Mouse (Mus musculus): Measurements from ENCODE around the gene Lrrc41. TPM values are rescaled to one million over a fixed set of nuclear protein-coding genes. Genes with fewer than 3 reads are reported as not detected.

The Lrrc41 gene
- polyA plus RNA-seq, 1 experiment = 81.9 TPM

- Histone ChIP-seq H3K27ac (ENCODE audit: insufficient read depth, low read length) (peak overlapping the region; percentile 93), H3K4me1 (ENCODE audit: control insufficient read depth, insufficient read depth, low read length) (peaks cover 3% of the 10 kb centered on the region; the same call in 1 of the 2 replicates), H3K4me3 (ENCODE audit: insufficient read depth, low read length) (peak overlapping the region; percentile 60)
- TF ChIP-seq CTCF (IDR thresholded peaks at IDR 0.05; ENCODE audit: borderline replicate concordance, insufficient read depth, low read length) (0 out of 2 replicates have a peak, but pooled peaks have one; percentile 11), POLR2A (IDR thresholded peaks at IDR 0.05; ENCODE audit: low read depth, low read length) (no peak)
Measured at GRCm38 (mm10) chr4:116052526-116053293, 22.4 kb upstream of the Lrrc41 start.

DNA sequence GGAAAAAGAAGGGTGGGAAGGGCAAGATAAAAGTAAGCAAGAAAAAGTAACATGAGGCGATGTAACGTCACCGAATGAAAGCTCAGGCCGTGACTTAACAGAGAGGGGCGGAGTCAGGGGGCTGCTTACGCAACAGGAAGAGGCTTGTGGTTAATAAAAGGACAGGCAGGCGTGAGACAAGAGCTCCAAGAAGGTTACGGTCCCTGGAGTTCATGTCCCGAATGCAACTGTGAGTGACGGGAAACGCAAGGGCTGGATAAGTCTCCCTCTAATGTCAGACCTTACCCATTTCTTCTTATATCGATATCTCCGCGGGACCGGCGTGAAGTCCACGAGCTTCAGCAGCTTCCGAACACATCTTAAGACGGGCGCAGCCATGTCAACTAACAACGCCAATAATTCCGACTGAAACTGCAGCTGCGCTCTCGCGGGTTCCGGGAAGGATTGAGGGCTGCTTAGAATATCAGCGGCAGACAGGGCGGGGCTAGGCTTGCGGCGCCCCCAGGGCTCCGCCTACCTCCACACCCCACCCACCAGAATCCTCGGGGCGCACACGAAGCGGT, 21.6 kb upstream of the Lrrc41 start, which contains the start of gene Nsun4:
TSS of gene Nsun4 (minus strand) at position 478 of the 563 bp plus-strand sequence.
- peak; percentile 97 for TF ChIP-seq POLR2A (IDR thresholded peaks at IDR 0.05; ENCODE audit: low read depth, low read length)
- TF ChIP-seq CTCF (IDR thresholded peaks at IDR 0.05; ENCODE audit: borderline replicate concordance, insufficient read depth, low read length) = no peak
- Histone ChIP-seq H3K27ac (ENCODE audit: insufficient read depth, low read length) (peak within 1 kb of the TSS; percentile 93), H3K4me1 (ENCODE audit: control insufficient read depth, insufficient read depth, low read length) (peaks cover 3% of the 10 kb centered on the region; the same call in 1 of the 2 replicates), H3K4me3 (ENCODE audit: insufficient read depth, low read length) (peak within 1 kb of the TSS; percentile 60)

DNA sequence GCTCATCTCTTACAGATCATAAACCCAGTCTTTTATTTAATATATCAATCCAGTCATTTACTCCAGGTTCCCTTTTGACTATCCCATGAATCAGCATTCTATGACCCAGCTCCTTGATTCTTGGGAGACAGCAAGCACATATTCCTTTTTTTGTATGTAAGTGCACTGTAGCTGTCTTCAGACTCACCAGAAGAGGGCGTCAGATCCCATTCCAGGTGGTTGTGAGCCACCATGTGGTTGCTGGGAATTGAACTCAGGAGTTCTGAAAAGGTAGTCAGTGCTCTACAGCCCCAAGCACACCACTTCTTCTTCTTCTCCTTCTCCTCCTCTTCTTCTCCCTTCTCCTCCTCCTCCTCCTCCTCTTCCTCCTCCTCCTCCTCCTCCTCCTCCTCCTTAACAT, 17.5 kb upstream of the Lrrc41 start:
- Histone ChIP-seq H3K4me1 (ENCODE audit: control insufficient read depth, insufficient read depth, low read length) (0 out of 2 replicates have a peak, but pooled peaks cover 3% of the 10 kb centered on the region), H3K27ac (ENCODE audit: insufficient read depth, low read length) (no peak overlapping the region), H3K4me3 (ENCODE audit: insufficient read depth, low read length) (no peak overlapping the region)
- TF ChIP-seq CTCF (IDR thresholded peaks at IDR 0.05; ENCODE audit: borderline replicate concordance, insufficient read depth, low read length) (no peak), POLR2A (IDR thresholded peaks at IDR 0.05; ENCODE audit: low read depth, low read length) (no peak)

DNA sequence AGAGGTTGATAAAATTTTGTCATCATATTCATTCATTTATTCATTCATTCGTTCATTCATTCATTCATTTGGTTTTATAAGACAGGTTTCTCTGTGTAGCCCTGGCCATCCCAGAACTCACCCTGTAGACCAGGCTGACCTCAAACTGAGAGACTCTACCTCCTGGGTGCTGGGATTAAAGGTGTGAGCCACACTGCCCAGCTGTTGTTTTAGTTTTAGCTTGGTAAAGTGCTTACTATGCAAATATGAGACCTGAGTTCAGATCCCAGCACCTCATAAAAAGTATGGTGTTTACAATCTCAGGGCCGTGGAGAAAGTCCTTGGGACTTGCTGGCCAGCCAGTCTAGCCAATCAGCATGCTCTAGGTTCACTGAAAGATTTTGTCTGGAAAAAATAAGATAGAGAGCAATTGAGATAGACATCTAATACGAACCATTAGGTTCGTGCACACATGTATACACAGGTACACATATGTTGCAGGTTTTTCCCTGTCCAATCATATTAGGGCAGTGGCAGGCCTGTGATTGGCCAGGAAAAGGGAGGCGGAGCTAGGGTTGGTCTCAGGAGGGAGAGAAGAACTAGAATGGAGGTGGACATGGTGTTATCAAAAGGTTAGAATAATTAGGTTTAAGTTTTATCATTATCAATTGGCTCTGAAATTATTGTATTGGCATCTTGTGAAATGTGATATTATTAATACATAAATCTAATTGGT, 15.9 kb upstream of the Lrrc41 start:
- Histone ChIP-seq H3K27ac (ENCODE audit: insufficient read depth, low read length) (no peak overlapping the region), H3K4me1 (ENCODE audit: control insufficient read depth, insufficient read depth, low read length) (0 out of 2 replicates have a peak, but pooled peaks cover 3% of the 10 kb centered on the region), H3K4me3 (ENCODE audit: insufficient read depth, low read length) (no peak overlapping the region)
- TF ChIP-seq POLR2A (IDR thresholded peaks at IDR 0.05; ENCODE audit: low read depth, low read length) = no peak
- no peak for TF ChIP-seq CTCF (IDR thresholded peaks at IDR 0.05; ENCODE audit: borderline replicate concordance, insufficient read depth, low read length)

DNA sequence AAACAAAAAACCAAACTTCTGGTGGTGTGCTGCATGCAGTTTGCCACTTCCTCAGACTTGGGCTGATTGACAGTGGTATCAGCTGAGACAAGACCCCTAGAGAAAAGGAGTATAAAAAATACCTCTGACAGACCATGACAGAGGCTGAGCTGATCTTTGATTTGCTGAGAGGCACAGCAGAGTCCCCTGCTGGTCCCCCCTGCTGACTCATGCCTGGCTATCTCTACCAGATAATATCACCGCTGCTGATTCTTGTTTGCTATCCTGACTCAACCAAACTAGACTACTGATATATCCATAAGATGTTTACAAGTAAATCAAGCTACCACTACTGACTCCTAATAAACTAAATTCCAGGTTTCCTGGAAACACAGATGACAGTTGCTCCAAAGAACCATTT, 11.2 kb upstream of the Lrrc41 start:
- no peak for TF ChIP-seq POLR2A (IDR thresholded peaks at IDR 0.05; ENCODE audit: low read depth, low read length)
- TF ChIP-seq CTCF (IDR thresholded peaks at IDR 0.05; ENCODE audit: borderline replicate concordance, insufficient read depth, low read length) = no peak
- Histone ChIP-seq H3K4me3 (ENCODE audit: insufficient read depth, low read length) (no peak overlapping the region), H3K27ac (ENCODE audit: insufficient read depth, low read length) (no peak overlapping the region), H3K4me1 (ENCODE audit: control insufficient read depth, insufficient read depth, low read length) (no peaks in the 10 kb centered on the region)

GRCm38 (mm10) chr4:116070116-116070515, 5.0 kb upstream of the Lrrc41 start:
- peaks cover 2% of the 10 kb centered on the region; the same call in 1 of the 2 replicates for H3K4me1 ChIP-seq (ENCODE audit: control insufficient read depth, insufficient read depth, low read length)
- no peak overlapping the region for H3K4me3 ChIP-seq (ENCODE audit: insufficient read depth, low read length)
- no peak overlapping the region for H3K27ac ChIP-seq (ENCODE audit: insufficient read depth, low read length)
- TF ChIP-seq CTCF (IDR thresholded peaks at IDR 0.05; ENCODE audit: borderline replicate concordance, insufficient read depth, low read length) (no peak), POLR2A (IDR thresholded peaks at IDR 0.05; ENCODE audit: low read depth, low read length) (no peak)

- no peak overlapping the region for H3K27ac ChIP-seq (ENCODE audit: insufficient read depth, low read length)
- peaks cover 2% of the 10 kb centered on the region for H3K4me1 ChIP-seq (ENCODE audit: control insufficient read depth, insufficient read depth, low read length)
- TF ChIP-seq CTCF (IDR thresholded peaks at IDR 0.05; ENCODE audit: borderline replicate concordance, insufficient read depth, low read length) = no peak
- TF ChIP-seq POLR2A (IDR thresholded peaks at IDR 0.05; ENCODE audit: low read depth, low read length) = no peak
- peak overlapping the region; percentile 24; the same call in 1 of the 2 replicates for H3K4me3 ChIP-seq (ENCODE audit: insufficient read depth, low read length)
Measured at GRCm38 (mm10) chr4:116073146-116073545, 1.9 kb upstream of the Lrrc41 start.

DNA sequence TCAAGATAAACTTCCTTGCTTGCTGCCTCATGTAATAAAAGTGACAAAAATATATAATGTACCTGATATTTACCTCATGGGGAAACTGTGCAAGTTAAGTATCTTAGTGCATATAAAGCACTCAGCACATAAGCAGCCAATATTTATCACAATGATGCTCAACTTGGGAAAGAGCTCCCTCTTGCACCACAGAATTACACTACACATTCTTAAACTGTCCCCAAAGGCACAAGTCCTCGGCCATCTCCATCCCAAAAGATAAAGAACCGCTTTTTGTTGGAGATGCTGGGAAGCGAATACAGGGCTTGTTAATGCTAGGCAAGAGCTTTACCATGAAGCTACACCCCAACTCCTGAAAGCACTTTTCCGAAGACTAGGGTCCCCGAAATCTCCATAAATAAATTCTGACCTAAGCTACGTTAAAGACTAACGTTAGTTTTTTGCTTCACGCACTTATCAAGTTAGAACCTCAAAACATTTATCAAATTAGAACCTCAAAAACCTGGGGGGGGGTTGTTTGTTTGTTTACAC, 859 bp upstream of the Lrrc41 start:
- peak overlapping the region; percentile 94 for H3K4me3 ChIP-seq (ENCODE audit: insufficient read depth, low read length)
- TF ChIP-seq POLR2A (IDR thresholded peaks at IDR 0.05; ENCODE audit: low read depth, low read length) = no peak
- no peak for TF ChIP-seq CTCF (IDR thresholded peaks at IDR 0.05; ENCODE audit: borderline replicate concordance, insufficient read depth, low read length)
- H3K4me1 ChIP-seq (ENCODE audit: control insufficient read depth, insufficient read depth, low read length) = peaks cover 2% of the 10 kb centered on the region
- H3K27ac ChIP-seq (ENCODE audit: insufficient read depth, low read length) = peak overlapping the region; percentile 18; the same call in 1 of the 2 replicates

DNA sequence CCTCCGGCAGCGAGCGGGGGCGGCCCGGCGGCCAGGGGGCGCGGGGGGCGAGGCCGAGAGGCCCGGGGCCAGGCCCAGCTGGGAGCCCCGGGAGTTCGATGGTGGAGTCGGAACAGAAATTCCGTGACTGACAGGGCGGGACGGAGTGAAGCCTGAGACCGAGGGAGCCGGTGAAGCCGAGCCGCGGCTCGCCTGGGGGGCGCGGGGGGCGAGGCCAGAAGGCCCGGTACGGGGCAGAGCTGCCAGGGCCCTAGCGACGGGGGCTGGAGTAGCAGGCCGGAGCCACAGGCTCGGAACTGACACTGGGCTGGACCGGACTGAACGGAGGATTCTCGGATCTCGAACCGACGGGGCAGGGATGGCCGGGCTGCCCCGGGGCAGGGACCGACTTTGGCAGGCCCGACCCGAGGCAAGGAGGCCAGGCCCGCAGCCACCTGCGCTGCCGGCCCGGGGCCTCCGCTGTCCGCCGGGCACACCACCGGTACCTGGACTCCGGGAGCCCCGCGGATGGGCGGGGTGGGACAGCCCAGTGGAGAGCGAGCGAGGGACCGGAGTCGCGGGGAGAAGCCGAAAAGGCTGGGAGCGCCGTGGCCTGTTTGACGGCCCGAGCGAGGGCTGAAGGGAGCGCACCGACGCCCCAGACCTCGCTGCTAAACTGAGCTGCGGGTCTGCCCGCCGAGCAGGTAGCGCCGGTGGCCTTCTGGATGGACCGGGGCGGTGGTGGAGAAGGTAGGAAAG, 731 bp downstream of the Lrrc41 start:
- no peak for TF ChIP-seq POLR2A (IDR thresholded peaks at IDR 0.05; ENCODE audit: low read depth, low read length)
- no peak for TF ChIP-seq CTCF (IDR thresholded peaks at IDR 0.05; ENCODE audit: borderline replicate concordance, insufficient read depth, low read length)
- Histone ChIP-seq H3K4me1 (ENCODE audit: control insufficient read depth, insufficient read depth, low read length) (peaks cover 2% of the 10 kb centered on the region), H3K4me3 (ENCODE audit: insufficient read depth, low read length) (peak overlapping the region; percentile 80), H3K27ac (ENCODE audit: insufficient read depth, low read length) (peak overlapping the region; percentile 66)

Data from embryonic fibroblast, embryonic 13.5 days (primary cell).